Mouse (Mus musculus) testis, postnatal 14 days (tissue): ENCODE measurements around the gene Pom121l2.

ENCODE experiments used
- DNase-seq: peaks from one replicate; pipeline ENCODE4 v3.0.0; 2021; ENCODE audit warnings: low spot score

The Pom121l2 gene

GRCm38 (mm10) chr13:21980981-21981802 is at the start of gene Pom121l2:
TSS of gene Pom121l2 (plus strand) at chr13:21981194.
- DNase-seq, result peak; percentile 55

GRCm38 (mm10) chr13:21931740-21932139 is 49.3 kb upstream of the Pom121l2 start:
- DNase-seq, result no peak

GRCm38 (mm10) chr13:21933626-21934548 is 47.1 kb upstream of the Pom121l2 start:
- no peak for DNase-seq

GRCm38 (mm10) chr13:21934982-21935791 is 45.8 kb upstream of the Pom121l2 start:
- DNase-seq, result peak; percentile 59

- DNase-seq, result no peak
Measured at GRCm38 (mm10) chr13:21935833-21936232, 45.2 kb upstream of the Pom121l2 start.

GRCm38 (mm10) chr13:21936968-21937367 is 44.0 kb upstream of the Pom121l2 start:
- peak; percentile 81 for DNase-seq

GRCm38 (mm10) chr13:21940213-21940612 is 40.8 kb upstream of the Pom121l2 start:
- peak; percentile 82 for DNase-seq

GRCm38 (mm10) chr13:21940811-21941321 is 40.1 kb upstream of the Pom121l2 start:
- peak; percentile 83 for DNase-seq

GRCm38 (mm10) chr13:21943644-21944043 is 37.4 kb upstream of the Pom121l2 start:
- DNase-seq, result no peak

- no peak for DNase-seq
Measured at GRCm38 (mm10) chr13:21944592-21944925, 36.4 kb upstream of the Pom121l2 start.

GRCm38 (mm10) chr13:21944926-21945740 is 35.9 kb upstream of the Pom121l2 start, which contains the start of gene Zfp184:
TSS of gene Zfp184 (plus strand) at chr13:21945094.
- peak; percentile 94 for DNase-seq

GRCm38 (mm10) chr13:21969269-21969668 is 11.7 kb upstream of the Pom121l2 start:
- no peak for DNase-seq

GRCm38 (mm10) chr13:21969816-21970215 is 11.2 kb upstream of the Pom121l2 start:
- no peak for DNase-seq

- DNase-seq, result no peak
Measured at GRCm38 (mm10) chr13:21971641-21972040, 9.4 kb upstream of the Pom121l2 start.

GRCm38 (mm10) chr13:21974221-21974725 is 6.7 kb upstream of the Pom121l2 start:
- peak; percentile 81 for DNase-seq

GRCm38 (mm10) chr13:21974726-21975473 is 6.1 kb upstream of the Pom121l2 start:
- peak; percentile 46 for DNase-seq

- no peak for DNase-seq
Measured at GRCm38 (mm10) chr13:21981803-21982193, 804 bp downstream of the Pom121l2 start.

- DNase-seq, result no peak
Measured at GRCm38 (mm10) chr13:21984486-21984885, 3.5 kb downstream of the Pom121l2 start.

- no peak for DNase-seq
Measured at GRCm38 (mm10) chr13:21992550-21992949, 11.6 kb downstream of the Pom121l2 start.
